Mouse (Mus musculus): Measurements from ENCODE around the gene Myo15b. TPM values are rescaled to one million over a fixed set of nuclear protein-coding genes. Genes with fewer than 3 reads are reported as not detected.
A peak's percentile ranks its signal among the peaks of the same experiment; 100 is the strongest.
"Not testable (repeated sequence)": the region's sequence is repeated elsewhere in the genome, so short reads cannot be mapped to it uniquely, and the experiment has no call there.

The Myo15b gene
- polyA plus RNA-seq, 1 experiment from 2014 or later: 0.37 TPM

DNA sequence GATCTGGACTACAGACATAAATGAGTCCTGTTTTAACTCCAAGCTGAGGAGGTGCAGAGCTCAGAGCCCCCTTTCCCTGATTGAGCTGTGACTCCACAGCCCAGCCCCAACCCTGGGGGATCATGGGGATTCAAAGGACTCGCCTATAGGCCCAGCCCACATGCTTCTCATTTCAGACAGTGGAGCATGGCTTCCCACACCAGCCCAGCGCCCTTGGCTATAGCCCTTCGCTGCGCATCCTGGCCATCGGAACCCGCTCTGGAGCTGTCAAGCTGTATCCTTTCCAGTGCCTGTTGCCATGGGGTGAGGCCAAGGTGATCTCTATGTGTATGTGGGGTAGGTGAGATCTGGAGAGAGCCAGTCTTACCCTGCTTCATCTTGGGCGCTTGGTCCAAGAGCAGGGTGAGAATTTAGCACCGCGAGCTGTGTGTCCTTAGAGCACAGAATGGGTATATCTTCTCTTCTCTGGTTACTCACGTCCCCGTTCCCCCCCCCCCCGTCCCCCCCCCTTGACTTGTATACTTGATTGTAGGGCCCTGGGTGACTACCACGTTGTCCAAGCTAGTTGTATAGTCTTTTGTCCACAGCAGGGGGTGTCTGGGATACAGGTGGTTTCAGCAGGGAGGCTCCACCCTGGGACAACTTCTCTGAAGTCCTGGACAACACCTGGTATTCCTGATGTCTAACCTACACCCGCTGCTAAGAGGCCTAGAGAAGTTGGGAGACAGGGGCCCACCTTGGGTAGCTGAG lies 14.9 kb upstream of the Myo15b start:
- Histone ChIP-seq H3K4me3 (no peak overlapping the region), H3K4me2 (peak overlapping the region; percentile 42; the same call in 1 of the 2 replicates), H3K9ac (peak overlapping the region; percentile 43; the same call in 1 of the 2 replicates), H3K27me3 (replicated peaks) (no peaks in the 10 kb centered on the region), H3K4me1 (replicated peaks) (peaks cover 63% of the 10 kb centered on the region), H3K36me3 (peaks cover 39% of the 10 kb centered on the region), H3K9me3 (replicated peaks) (peaks cover 6% of the 10 kb centered on the region), H3K27ac (ENCODE audit: poor library complexity, severe bottlenecking) (peak overlapping the region; percentile 97)
- 84% methylated on average over 11 of the region's 14 CpGs for WGBS
- no peak for ATAC-seq (ENCODE audit: insufficient number of reproducible peaks, low FRiP score)

DNA sequence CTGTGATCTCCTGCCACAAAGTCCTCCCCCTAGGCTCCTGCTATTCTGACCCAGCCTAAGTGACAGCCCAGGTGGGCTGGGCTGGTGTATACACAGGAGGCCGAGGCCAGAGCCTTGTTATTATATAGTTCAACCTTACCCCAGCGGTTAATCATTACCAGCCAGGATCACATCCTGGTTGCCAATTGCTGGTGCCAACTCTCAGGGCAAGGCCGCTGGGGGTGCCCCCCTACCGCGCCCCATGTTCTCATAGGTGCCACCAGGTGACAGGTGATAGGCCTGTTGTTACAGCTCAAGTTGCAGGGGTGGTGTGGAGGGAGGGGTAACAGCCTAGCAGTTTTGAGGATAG lies 14.3 kb upstream of the Myo15b start:
- H3K9me3 ChIP-seq (replicated peaks): peaks cover 6% of the 10 kb centered on the region
- H3K36me3 ChIP-seq: peaks cover 45% of the 10 kb centered on the region
- H3K27ac ChIP-seq (ENCODE audit: poor library complexity, severe bottlenecking): peak overlapping the region; percentile 97
- H3K4me1 ChIP-seq (replicated peaks): peaks cover 57% of the 10 kb centered on the region
- no peak overlapping the region for H3K9ac ChIP-seq
- WGBS: 88% methylated on average over 5 of the region's 5 CpGs
- no peak overlapping the region for H3K4me2 ChIP-seq
- H3K4me3 ChIP-seq: no peak overlapping the region
- no peaks in the 10 kb centered on the region for H3K27me3 ChIP-seq (replicated peaks)
- ATAC-seq (ENCODE audit: insufficient number of reproducible peaks, low FRiP score): no peak

DNA sequence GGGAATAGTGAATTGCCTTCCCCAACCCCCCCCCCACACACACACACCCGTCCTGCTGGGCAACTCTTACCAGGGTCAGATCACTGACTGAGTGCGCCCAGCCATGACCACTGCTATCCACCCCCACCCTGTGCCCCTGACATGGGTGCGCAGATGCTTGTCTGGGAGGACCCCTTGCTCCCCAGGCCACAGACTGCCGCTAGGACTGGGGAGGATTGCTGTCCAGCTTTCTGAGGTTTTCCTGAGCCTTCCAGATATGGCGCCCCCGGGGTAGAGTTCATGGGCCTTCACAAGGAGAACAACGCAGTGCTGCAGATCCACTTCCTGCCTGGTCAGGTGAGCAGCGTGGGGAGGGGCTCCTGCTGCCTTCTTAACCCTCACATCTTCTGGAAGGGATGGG lies 14.0 kb upstream of the Myo15b start:
- peaks cover 6% of the 10 kb centered on the region for H3K9me3 ChIP-seq (replicated peaks)
- ATAC-seq (ENCODE audit: insufficient number of reproducible peaks, low FRiP score): no peak
- H3K4me3 ChIP-seq: no peak overlapping the region
- H3K4me1 ChIP-seq (replicated peaks): peaks cover 53% of the 10 kb centered on the region
- H3K27me3 ChIP-seq (replicated peaks): no peaks in the 10 kb centered on the region
- 78% methylated on average over 8 of the region's 8 CpGs for WGBS
- no peak overlapping the region for H3K4me2 ChIP-seq
- peak overlapping the region; percentile 97; the same call in 1 of the 2 replicates for H3K27ac ChIP-seq (ENCODE audit: poor library complexity, severe bottlenecking)
- H3K36me3 ChIP-seq: peaks cover 48% of the 10 kb centered on the region
- H3K9ac ChIP-seq: peak overlapping the region; percentile 36; the same call in 1 of the 2 replicates

DNA sequence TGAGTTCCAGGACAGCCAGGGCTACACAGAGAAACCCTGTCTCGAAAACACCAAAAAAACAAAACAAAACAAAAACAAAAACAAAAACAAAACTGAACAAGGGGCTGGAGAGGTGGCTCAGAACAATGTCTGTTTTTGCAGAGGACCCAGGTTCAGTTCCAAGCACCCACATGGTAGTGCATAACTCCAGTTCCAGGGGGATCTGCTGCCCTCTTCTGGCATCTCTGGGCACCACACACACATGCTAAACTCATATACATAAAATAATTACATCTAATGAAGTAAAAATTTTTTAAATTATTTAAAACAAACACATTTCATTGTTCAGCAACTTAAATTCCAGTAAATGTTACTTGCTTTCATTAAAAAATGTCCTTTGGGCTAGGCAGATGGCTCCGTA lies 12.4 kb upstream of the Myo15b start:
- peaks cover 64% of the 10 kb centered on the region for H3K36me3 ChIP-seq

DNA sequence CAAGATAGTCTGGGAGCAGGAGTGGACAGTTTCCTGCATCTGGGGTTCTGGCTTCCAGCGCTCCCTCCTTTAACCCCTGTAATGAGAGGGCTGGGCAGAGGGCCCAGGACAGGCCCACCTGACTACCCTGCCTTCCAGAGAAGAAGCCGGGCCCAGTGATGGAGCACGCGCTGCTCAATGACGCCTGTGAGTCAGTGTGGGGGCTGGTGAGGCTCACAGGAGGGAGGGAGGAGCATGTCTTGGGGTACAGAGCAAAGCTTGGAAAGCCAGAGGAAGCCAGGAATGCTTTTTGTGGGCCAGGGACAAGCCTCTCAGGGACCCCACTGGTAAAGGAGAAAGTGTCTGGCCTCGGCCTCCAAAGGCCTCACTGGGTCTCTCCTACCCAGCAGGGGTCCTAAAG lies 3.5 kb upstream of the Myo15b start:
- Histone ChIP-seq H3K4me3 (no peak overlapping the region), H3K4me1 (replicated peaks) (peaks cover 13% of the 10 kb centered on the region), H3K27ac (ENCODE audit: poor library complexity, severe bottlenecking) (no peak overlapping the region), H3K27me3 (replicated peaks) (peaks cover 27% of the 10 kb centered on the region), H3K4me2 (no peak overlapping the region), H3K9ac (no peak overlapping the region), H3K36me3 (peaks cover 67% of the 10 kb centered on the region), H3K9me3 (replicated peaks) (peaks cover 6% of the 10 kb centered on the region)
- ATAC-seq (ENCODE audit: insufficient number of reproducible peaks, low FRiP score): no peak
- WGBS: 80% methylated on average over 6 of the region's 6 CpGs

More for the DNA sequence above, 12.4 kb upstream of the Myo15b start:
- no peak for ATAC-seq (ENCODE audit: insufficient number of reproducible peaks, low FRiP score)
- Histone ChIP-seq H3K9me3 (replicated peaks) (peaks cover 6% of the 10 kb centered on the region), H3K4me1 (replicated peaks) (peaks cover 41% of the 10 kb centered on the region), H3K27me3 (replicated peaks) (no peaks in the 10 kb centered on the region), H3K9ac (no peak overlapping the region), H3K27ac (ENCODE audit: poor library complexity, severe bottlenecking) (no peak overlapping the region), H3K4me3 (no peak overlapping the region), H3K4me2 (no peak overlapping the region)
- WGBS: 99% methylated on average over 2 of the region's 2 CpGs

DNA sequence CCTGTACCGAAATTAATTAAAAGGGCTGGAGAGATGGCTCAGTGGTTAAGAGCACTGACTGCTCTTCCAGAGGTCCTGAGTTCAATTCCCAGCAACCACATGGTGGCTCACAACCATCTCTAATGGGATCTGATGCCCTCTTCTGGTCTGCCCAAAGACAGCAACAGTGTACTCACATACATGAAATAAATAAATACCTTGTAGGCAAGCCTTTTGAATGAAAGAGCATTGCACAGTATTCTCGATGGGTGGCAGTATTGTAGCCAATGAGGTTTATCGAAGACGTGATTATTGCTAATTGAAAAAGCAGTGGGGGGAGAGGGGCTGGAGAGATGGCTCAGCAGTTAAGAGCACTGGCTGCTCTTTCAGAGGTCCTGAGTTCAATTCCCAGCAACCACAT lies 1.1 kb upstream of the Myo15b start:
- not testable (repeated sequence) for H3K9me3 ChIP-seq (replicated peaks); H3K4me3 ChIP-seq; H3K9ac ChIP-seq; H3K27ac ChIP-seq (ENCODE audit: poor library complexity, severe bottlenecking); H3K4me2 ChIP-seq; ATAC-seq (ENCODE audit: insufficient number of reproducible peaks, low FRiP score)
- H3K36me3 ChIP-seq: peaks cover 43% of the 10 kb centered on the region
- H3K4me1 ChIP-seq (replicated peaks): peaks cover 16% of the 10 kb centered on the region
- whole genome bisulfite sequencing: 87% methylated on average over 4 of the region's 4 CpGs
- H3K27me3 ChIP-seq (replicated peaks): peaks cover 51% of the 10 kb centered on the region

DNA sequence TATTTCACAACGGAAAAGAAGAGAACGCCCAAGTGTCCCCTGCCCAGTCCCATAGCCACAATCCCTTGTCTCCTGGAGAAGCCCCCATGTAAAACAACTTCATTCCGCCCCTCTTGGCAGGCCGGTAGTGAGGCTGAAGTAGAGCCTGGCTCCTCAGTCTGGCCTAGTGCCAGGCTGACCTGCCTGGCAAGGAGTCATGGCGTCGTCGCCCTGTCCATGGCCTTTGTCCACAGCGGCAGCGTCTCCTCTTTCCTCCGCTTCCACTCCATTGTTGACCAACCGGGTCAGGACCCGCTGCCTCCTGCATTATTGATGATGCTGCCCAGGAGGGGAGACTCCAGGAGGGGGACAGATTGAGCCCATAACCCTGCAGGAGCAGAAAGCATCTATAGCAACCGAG lies 270 bp upstream of the Myo15b start:
- Histone ChIP-seq H3K4me3 (no peak overlapping the region), H3K4me2 (no peak overlapping the region), H3K9me3 (replicated peaks) (peaks cover 6% of the 10 kb centered on the region), H3K36me3 (peaks cover 35% of the 10 kb centered on the region), H3K9ac (no peak overlapping the region), H3K4me1 (replicated peaks) (peaks cover 16% of the 10 kb centered on the region), H3K27ac (ENCODE audit: poor library complexity, severe bottlenecking) (no peak overlapping the region), H3K27me3 (replicated peaks) (peaks cover 57% of the 10 kb centered on the region)
- 65% methylated on average over 13 of the region's 13 CpGs for WGBS
- ATAC-seq (ENCODE audit: insufficient number of reproducible peaks, low FRiP score): no peak

DNA sequence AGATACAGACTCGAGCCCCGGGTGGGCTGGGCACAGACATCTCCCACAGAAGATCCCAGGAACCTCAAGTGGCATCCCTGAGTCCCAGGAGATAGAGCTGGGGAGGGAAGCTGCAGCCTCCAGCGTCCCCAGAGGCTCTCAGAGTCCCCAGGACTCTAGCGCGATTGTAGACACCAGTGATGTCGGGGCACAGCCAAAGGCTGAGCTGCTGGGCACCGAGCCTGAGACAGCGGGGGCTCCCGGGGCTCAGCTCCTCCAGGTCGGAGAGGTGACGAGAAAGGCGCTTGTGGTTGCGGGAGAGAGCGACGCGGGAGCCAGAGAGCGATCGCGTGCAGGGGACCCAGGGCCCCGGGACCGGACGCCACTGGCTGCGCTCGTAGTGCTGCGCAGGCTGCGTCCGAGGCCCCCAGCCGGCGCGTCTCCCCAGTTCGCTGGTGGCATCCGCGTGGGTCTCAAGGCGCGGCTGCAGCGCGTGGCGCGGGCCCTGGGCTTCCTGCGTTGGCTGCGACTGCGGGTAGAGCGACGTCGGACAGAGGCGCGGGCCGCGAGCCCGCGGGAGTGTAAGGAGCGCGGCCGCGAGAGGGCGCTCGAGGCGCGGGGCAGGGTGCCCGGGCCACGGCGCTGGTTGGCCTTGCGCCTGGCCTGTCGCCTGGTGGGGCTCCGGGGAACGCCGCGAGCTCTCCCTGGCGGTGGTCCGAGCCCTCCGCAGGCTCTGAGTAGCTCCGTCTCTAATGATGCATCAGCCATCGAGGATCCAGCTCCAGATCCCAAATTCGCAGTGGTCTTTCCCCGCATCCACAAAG lies 1.1 kb downstream of the Myo15b start:
- Histone ChIP-seq H3K4me2 (peak overlapping the region; percentile 73), H3K4me3 (peak overlapping the region; percentile 47), H3K36me3 (peaks cover 21% of the 10 kb centered on the region), H3K4me1 (replicated peaks) (peaks cover 16% of the 10 kb centered on the region), H3K9ac (peak overlapping the region; percentile 57), H3K9me3 (replicated peaks) (peaks cover 6% of the 10 kb centered on the region), H3K27ac (ENCODE audit: poor library complexity, severe bottlenecking) (no peak overlapping the region), H3K27me3 (replicated peaks) (peaks cover 62% of the 10 kb centered on the region)
- peak; percentile 73 for ATAC-seq (ENCODE audit: insufficient number of reproducible peaks, low FRiP score)
- 1% methylated on average over 75 of the region's 75 CpGs for WGBS

DNA sequence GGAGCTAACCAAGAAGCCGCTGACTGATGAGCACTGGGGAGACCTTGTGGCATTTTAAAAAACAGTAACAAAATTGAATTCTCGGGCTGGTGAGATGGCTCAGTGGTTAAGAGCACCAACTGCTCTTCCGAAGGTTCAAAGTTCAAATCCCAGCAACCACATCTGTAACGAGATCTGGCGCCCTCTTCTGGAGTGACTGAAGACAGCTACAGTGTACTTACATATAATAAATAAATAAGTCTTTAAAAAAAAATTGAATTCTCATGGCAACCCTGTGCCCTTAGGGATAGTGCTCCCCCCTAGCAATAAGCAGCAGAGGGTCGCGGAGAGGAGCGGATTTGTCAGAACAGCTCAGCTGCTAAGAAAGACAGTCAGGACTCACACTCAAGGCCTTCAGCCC lies 5.7 kb downstream of the Myo15b start:
- no peak for ATAC-seq (ENCODE audit: insufficient number of reproducible peaks, low FRiP score)
- Histone ChIP-seq H3K4me3 (no peak overlapping the region), H3K9me3 (replicated peaks) (no peaks in the 10 kb centered on the region), H3K9ac (no peak overlapping the region), H3K36me3 (no peaks in the 10 kb centered on the region), H3K27me3 (replicated peaks) (peaks cover 48% of the 10 kb centered on the region), H3K4me1 (replicated peaks) (peaks cover 9% of the 10 kb centered on the region), H3K4me2 (no peak overlapping the region), H3K27ac (ENCODE audit: poor library complexity, severe bottlenecking) (no peak overlapping the region)
- WGBS: 84% methylated on average over 8 of the region's 8 CpGs

DNA sequence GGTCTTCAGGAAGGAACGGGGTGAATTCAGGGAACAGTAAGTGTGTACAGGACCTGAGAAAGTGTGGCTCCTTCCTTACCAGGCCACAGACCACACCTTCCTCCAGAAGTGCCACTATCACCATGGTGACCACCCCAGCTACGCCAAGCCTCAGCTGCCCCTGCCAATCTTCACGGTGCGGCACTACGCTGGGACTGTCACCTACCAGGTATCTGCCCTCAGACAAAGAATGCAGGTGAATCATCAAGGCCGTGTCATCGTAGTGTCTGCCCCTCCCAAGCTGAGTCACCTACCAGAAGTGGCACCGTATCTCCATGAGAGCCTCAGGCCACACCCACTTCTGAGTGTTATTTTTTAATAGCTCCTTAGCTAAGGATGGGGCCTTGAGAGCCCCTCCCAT lies 11.2 kb downstream of the Myo15b start:
- WGBS: 68% methylated on average over 8 of the region's 8 CpGs
- no peak for ATAC-seq (ENCODE audit: insufficient number of reproducible peaks, low FRiP score)
- H3K9ac ChIP-seq: no peak overlapping the region

DNA sequence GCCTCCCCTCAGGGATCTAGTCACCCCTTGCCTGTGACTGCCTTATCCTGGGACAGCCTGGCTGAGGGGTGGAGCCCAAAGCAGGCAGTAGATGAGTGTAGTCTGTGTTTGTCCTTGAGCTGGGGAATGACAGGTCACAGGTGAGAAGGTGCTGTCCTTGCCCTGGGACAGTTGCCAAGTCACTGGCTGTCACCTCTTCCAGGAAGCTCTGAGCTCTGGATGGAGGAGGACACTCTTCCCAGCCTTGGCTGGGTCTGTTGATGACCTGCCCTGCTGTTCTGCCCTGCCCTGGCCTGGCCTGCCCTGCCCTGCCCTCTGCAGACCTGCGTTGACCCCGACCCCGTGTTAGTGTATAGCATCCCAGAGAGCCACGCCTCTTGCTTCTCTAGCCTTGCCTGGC lies 14.2 kb downstream of the Myo15b start:
- H3K4me3 ChIP-seq: no peak overlapping the region
- 74% methylated on average over 4 of the region's 4 CpGs for WGBS
- no peak for ATAC-seq (ENCODE audit: insufficient number of reproducible peaks, low FRiP score)
- no peak overlapping the region for H3K27ac ChIP-seq (ENCODE audit: poor library complexity, severe bottlenecking)
- H3K9me3 ChIP-seq (replicated peaks): no peaks in the 10 kb centered on the region
- H3K36me3 ChIP-seq: no peaks in the 10 kb centered on the region
- H3K4me2 ChIP-seq: no peak overlapping the region
- H3K27me3 ChIP-seq (replicated peaks): 0 out of 2 replicates have a peak, but pooled peaks cover 3% of the 10 kb centered on the region
- H3K9ac ChIP-seq: no peak overlapping the region
- peaks cover 22% of the 10 kb centered on the region for H3K4me1 ChIP-seq (replicated peaks)

More for the DNA sequence above, 11.2 kb downstream of the Myo15b start:
- peaks cover 16% of the 10 kb centered on the region for H3K4me1 ChIP-seq (replicated peaks)
- H3K4me2 ChIP-seq: no peak overlapping the region
- H3K9me3 ChIP-seq (replicated peaks): no peaks in the 10 kb centered on the region
- peaks cover 7% of the 10 kb centered on the region for H3K27me3 ChIP-seq (replicated peaks)
- no peak overlapping the region for H3K27ac ChIP-seq (ENCODE audit: poor library complexity, severe bottlenecking)
- no peak overlapping the region for H3K4me3 ChIP-seq
- no peaks in the 10 kb centered on the region for H3K36me3 ChIP-seq
